Mouse (Mus musculus): Measurements from ENCODE around the gene Lyst. TPM values are rescaled to one million over a fixed set of nuclear protein-coding genes. Genes with fewer than 3 reads are reported as not detected.

Gene Lyst
- polyA plus RNA-seq, 1 experiment from 2014 or later: 2.8 TPM

- DNase-seq (ENCODE audit: low spot score): no peak
- no peak overlapping the region for H3K27ac ChIP-seq (ENCODE audit: low read depth, low read length)
- 28% methylated on average over 2 of the region's 2 CpGs for WGBS
- no peaks in the 10 kb centered on the region for H3K36me3 ChIP-seq (ENCODE audit: control insufficient read depth, insufficient read depth, low read length)
- H3K4me3 ChIP-seq (ENCODE audit: low read depth, low read length): no peak overlapping the region
- ATAC-seq: no peak
- no peaks in the 10 kb centered on the region for H3K9me3 ChIP-seq (replicated peaks; ENCODE audit: control insufficient read depth, low read length)
- no peak overlapping the region for H3K9ac ChIP-seq (ENCODE audit: low read length)
- H3K4me1 ChIP-seq (ENCODE audit: control insufficient read depth, insufficient read depth, low read length): no peaks in the 10 kb centered on the region
- no peak overlapping the region for H3K4me2 ChIP-seq (ENCODE audit: low read length)
- no peaks in the 10 kb centered on the region for H3K27me3 ChIP-seq (replicated peaks; ENCODE audit: control insufficient read depth, insufficient read depth, low read length)
These were observed 6.7 kb upstream of the Lyst start for GRCm38 (mm10) chr13:13583473-13583872.

- Histone ChIP-seq H3K9ac (ENCODE audit: low read length) (no peak overlapping the region), H3K36me3 (ENCODE audit: control insufficient read depth, insufficient read depth, low read length) (no peaks in the 10 kb centered on the region), H3K9me3 (replicated peaks; ENCODE audit: control insufficient read depth, low read length) (no peaks in the 10 kb centered on the region), H3K4me2 (ENCODE audit: low read length) (no peak overlapping the region), H3K4me3 (ENCODE audit: low read depth, low read length) (no peak overlapping the region), H3K27ac (ENCODE audit: low read depth, low read length) (no peak overlapping the region), H3K4me1 (ENCODE audit: control insufficient read depth, insufficient read depth, low read length) (no peaks in the 10 kb centered on the region), H3K27me3 (replicated peaks; ENCODE audit: control insufficient read depth, insufficient read depth, low read length) (no peaks in the 10 kb centered on the region)
- WGBS: 79% methylated on average over 1 of the region's 1 CpGs
- ATAC-seq (no peak), DNase-seq (ENCODE audit: low spot score) (no peak)
These were observed 2.5 kb upstream of the Lyst start for GRCm38 (mm10) chr13:13587653-13588184.

- H3K9ac ChIP-seq (ENCODE audit: low read length): no peak overlapping the region
- no peak overlapping the region for H3K27ac ChIP-seq (ENCODE audit: low read depth, low read length)
- H3K9me3 ChIP-seq (replicated peaks; ENCODE audit: control insufficient read depth, low read length): no peaks in the 10 kb centered on the region
- H3K27me3 ChIP-seq (replicated peaks; ENCODE audit: control insufficient read depth, insufficient read depth, low read length): no peaks in the 10 kb centered on the region
- no peak for DNase-seq (ENCODE audit: low spot score)
- H3K4me3 ChIP-seq (ENCODE audit: low read depth, low read length): no peak overlapping the region
- ATAC-seq: no peak
- H3K4me2 ChIP-seq (ENCODE audit: low read length): no peak overlapping the region
- H3K36me3 ChIP-seq (ENCODE audit: control insufficient read depth, insufficient read depth, low read length): no peaks in the 10 kb centered on the region
- H3K4me1 ChIP-seq (ENCODE audit: control insufficient read depth, insufficient read depth, low read length): no peaks in the 10 kb centered on the region
- 100% methylated on average over 1 of the region's 1 CpGs for WGBS
These were observed 1.7 kb upstream of the Lyst start for GRCm38 (mm10) chr13:13588518-13588917.

- H3K4me1 ChIP-seq (ENCODE audit: control insufficient read depth, insufficient read depth, low read length): no peaks in the 10 kb centered on the region
- no peak overlapping the region for H3K4me2 ChIP-seq (ENCODE audit: low read length)
- H3K9ac ChIP-seq (ENCODE audit: low read length): no peak overlapping the region
- H3K9me3 ChIP-seq (replicated peaks; ENCODE audit: control insufficient read depth, low read length): no peaks in the 10 kb centered on the region
- no peak overlapping the region for H3K4me3 ChIP-seq (ENCODE audit: low read depth, low read length)
- no peak overlapping the region for H3K27ac ChIP-seq (ENCODE audit: low read depth, low read length)
- DNase-seq (ENCODE audit: low spot score) (no peak), ATAC-seq (no peak)
- H3K36me3 ChIP-seq (ENCODE audit: control insufficient read depth, insufficient read depth, low read length): no peaks in the 10 kb centered on the region
- no peaks in the 10 kb centered on the region for H3K27me3 ChIP-seq (replicated peaks; ENCODE audit: control insufficient read depth, insufficient read depth, low read length)
- 92% methylated on average over 2 of the region's 2 CpGs for WGBS
These were observed 1.2 kb upstream of the Lyst start for GRCm38 (mm10) chr13:13589032-13589431.

- no peak for ATAC-seq
- no peaks in the 10 kb centered on the region for H3K4me1 ChIP-seq (ENCODE audit: control insufficient read depth, insufficient read depth, low read length)
- no peak overlapping the region for H3K9ac ChIP-seq (ENCODE audit: low read length)
- H3K27ac ChIP-seq (ENCODE audit: low read depth, low read length): no peak overlapping the region
- no peak for DNase-seq (ENCODE audit: low spot score)
- H3K9me3 ChIP-seq (replicated peaks; ENCODE audit: control insufficient read depth, low read length): no peaks in the 10 kb centered on the region
- H3K4me3 ChIP-seq (ENCODE audit: low read depth, low read length): no peak overlapping the region
- H3K36me3 ChIP-seq (ENCODE audit: control insufficient read depth, insufficient read depth, low read length): no peaks in the 10 kb centered on the region
- 62% methylated on average over 4 of the region's 4 CpGs for WGBS
- no peaks in the 10 kb centered on the region for H3K27me3 ChIP-seq (replicated peaks; ENCODE audit: control insufficient read depth, insufficient read depth, low read length)
- H3K4me2 ChIP-seq (ENCODE audit: low read length): no peak overlapping the region
These were observed 1.7 kb downstream of the Lyst start for GRCm38 (mm10) chr13:13591892-13592291.

GRCm38 (mm10) chr13:13596424-13597044 is 6.3 kb downstream of the Lyst start:
- ATAC-seq: no peak
- Histone ChIP-seq H3K4me2 (ENCODE audit: low read length) (no peak overlapping the region), H3K9ac (ENCODE audit: low read length) (no peak overlapping the region)

GRCm38 (mm10) chr13:13597896-13598295 is 7.7 kb downstream of the Lyst start:
- Histone ChIP-seq H3K9me3 (replicated peaks; ENCODE audit: control insufficient read depth, low read length) (no peaks in the 10 kb centered on the region), H3K4me3 (ENCODE audit: low read depth, low read length) (no peak overlapping the region), H3K4me2 (ENCODE audit: low read length) (no peak overlapping the region), H3K27ac (ENCODE audit: low read depth, low read length) (no peak overlapping the region), H3K4me1 (ENCODE audit: control insufficient read depth, insufficient read depth, low read length) (no peaks in the 10 kb centered on the region), H3K36me3 (ENCODE audit: control insufficient read depth, insufficient read depth, low read length) (no peaks in the 10 kb centered on the region), H3K9ac (ENCODE audit: low read length) (no peak overlapping the region), H3K27me3 (replicated peaks; ENCODE audit: control insufficient read depth, insufficient read depth, low read length) (no peaks in the 10 kb centered on the region)
- ATAC-seq (no peak), DNase-seq (ENCODE audit: low spot score) (no peak)
- 85% methylated on average over 2 of the region's 2 CpGs for WGBS

More at GRCm38 (mm10) chr13:13596424-13597044, 6.3 kb downstream of the Lyst start:
- Histone ChIP-seq H3K9me3 (replicated peaks; ENCODE audit: control insufficient read depth, low read length) (no peaks in the 10 kb centered on the region), H3K4me1 (ENCODE audit: control insufficient read depth, insufficient read depth, low read length) (no peaks in the 10 kb centered on the region), H3K27ac (ENCODE audit: low read depth, low read length) (no peak overlapping the region), H3K27me3 (replicated peaks; ENCODE audit: control insufficient read depth, insufficient read depth, low read length) (no peaks in the 10 kb centered on the region), H3K4me3 (ENCODE audit: low read depth, low read length) (no peak overlapping the region), H3K36me3 (ENCODE audit: control insufficient read depth, insufficient read depth, low read length) (no peaks in the 10 kb centered on the region)
- 92% methylated on average over 7 of the region's 7 CpGs for WGBS
- DNase-seq (ENCODE audit: low spot score): no peak

- Histone ChIP-seq H3K9me3 (replicated peaks; ENCODE audit: control insufficient read depth, low read length) (no peaks in the 10 kb centered on the region), H3K27me3 (replicated peaks; ENCODE audit: control insufficient read depth, insufficient read depth, low read length) (no peaks in the 10 kb centered on the region), H3K4me2 (ENCODE audit: low read length) (no peak overlapping the region), H3K36me3 (ENCODE audit: control insufficient read depth, insufficient read depth, low read length) (no peaks in the 10 kb centered on the region), H3K27ac (ENCODE audit: low read depth, low read length) (no peak overlapping the region), H3K4me3 (ENCODE audit: low read depth, low read length) (no peak overlapping the region), H3K4me1 (ENCODE audit: control insufficient read depth, insufficient read depth, low read length) (no peaks in the 10 kb centered on the region), H3K9ac (ENCODE audit: low read length) (no peak overlapping the region)
- no peak for DNase-seq (ENCODE audit: low spot score)
- WGBS: 90% methylated on average over 2 of the region's 2 CpGs
- ATAC-seq: no peak
These were observed 11.2 kb downstream of the Lyst start for GRCm38 (mm10) chr13:13601407-13601806.

- DNase-seq (ENCODE audit: low spot score): no peak
- Histone ChIP-seq H3K9ac (ENCODE audit: low read length) (no peak overlapping the region), H3K4me1 (ENCODE audit: control insufficient read depth, insufficient read depth, low read length) (no peaks in the 10 kb centered on the region), H3K27ac (ENCODE audit: low read depth, low read length) (no peak overlapping the region), H3K9me3 (replicated peaks; ENCODE audit: control insufficient read depth, low read length) (no peaks in the 10 kb centered on the region), H3K27me3 (replicated peaks; ENCODE audit: control insufficient read depth, insufficient read depth, low read length) (no peaks in the 10 kb centered on the region), H3K4me2 (ENCODE audit: low read length) (no peak overlapping the region), H3K36me3 (ENCODE audit: control insufficient read depth, insufficient read depth, low read length) (no peaks in the 10 kb centered on the region), H3K4me3 (ENCODE audit: low read depth, low read length) (no peak overlapping the region)
- no peak for ATAC-seq
These were observed 16.0 kb downstream of the Lyst start for GRCm38 (mm10) chr13:13606149-13606548.

All from forebrain, embryonic 14.5 days (tissue).